Mouse (Mus musculus) heart, postnatal 25 days (tissue): ENCODE data around the gene Gm28043. TPM values are rescaled to one million over a fixed set of nuclear protein-coding genes. Genes with fewer than 3 reads are reported as not detected.
"Not testable (repeated sequence)": the region's sequence is repeated elsewhere in the genome, so short reads cannot be mapped to it uniquely, and the experiment has no call there.

Experiments used
- DNase-seq: peaks from one replicate; pipeline ENCODE4 v3.0.0; 2022; ENCODE audit warnings: low spot score
- intact Hi-C: fragments of 180-260 bp; cut with DNase I; formaldehyde crosslinking; loops from one replicate; pipeline ENCODE4 v1.15.1; 2025
- total RNA-seq, 2 experiments: library from RNA; stranded (reverse); gene quantifications; 2 replicates each; pipeline ENCODE4 v1.2.3; 2021

Gm28043 gene
- 1 to 10 TPM in 1 of 2 experiments, under 1 TPM in 1; 0.68 to 1.2 TPM for total RNA-seq

DNA sequence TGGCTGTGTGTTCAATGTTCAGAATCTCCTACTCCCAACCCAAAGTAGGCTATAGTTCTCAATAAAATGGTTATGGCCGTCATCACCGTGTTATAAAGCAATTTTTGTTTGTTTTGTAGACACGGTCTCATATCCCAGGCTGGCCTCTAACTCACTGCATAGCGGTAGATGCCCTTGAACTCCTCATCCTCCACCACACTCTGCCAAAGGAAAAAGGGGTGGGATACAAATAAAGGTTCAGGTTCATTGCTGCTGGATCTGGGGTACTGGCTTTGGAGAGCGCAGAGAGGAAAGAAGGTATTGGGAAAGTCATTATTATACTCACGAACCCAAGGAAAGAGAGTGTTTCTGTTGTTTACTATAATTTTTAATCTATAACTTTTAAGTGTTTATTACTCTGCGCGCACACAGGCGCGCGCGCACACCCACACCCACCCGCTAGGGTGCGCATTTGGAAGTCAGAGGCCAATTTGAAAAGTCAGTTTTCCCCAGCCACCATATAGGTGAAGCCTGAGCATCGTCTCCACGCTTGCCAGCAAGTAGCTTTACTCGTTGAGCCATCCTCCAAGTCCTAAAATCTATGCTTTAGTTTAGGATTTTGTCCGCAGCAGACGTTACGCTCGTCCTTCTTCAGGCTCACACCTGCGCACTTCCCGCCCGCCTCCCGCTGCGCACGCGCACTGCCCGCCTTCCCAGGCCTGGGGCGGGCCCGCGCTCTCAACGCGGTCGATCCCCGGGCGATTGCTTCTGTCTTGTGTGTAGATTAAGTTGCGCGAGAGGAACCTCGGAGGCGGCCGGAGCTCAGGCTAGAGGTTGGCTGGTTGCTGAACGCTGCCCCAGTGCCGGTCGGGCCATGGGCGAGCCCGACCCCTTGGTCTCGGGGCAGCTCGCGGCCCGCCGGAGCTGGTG is at the start of gene Gm28043, which contains the start of gene Rnf8:
Gene Gm28043 (plus strand): TSS at position 762 of the 909 bp plus-strand sequence.
Gene Rnf8 (plus strand): TSS at position 676 of the 909 bp plus-strand sequence.
- intact Hi-C loops = loop anchor here (2.0 kb wide), 1 partner anchor 46 kb away; the partner anchor contains the start of gene Cmtr1
- peak; percentile 85 for DNase-seq

DNA sequence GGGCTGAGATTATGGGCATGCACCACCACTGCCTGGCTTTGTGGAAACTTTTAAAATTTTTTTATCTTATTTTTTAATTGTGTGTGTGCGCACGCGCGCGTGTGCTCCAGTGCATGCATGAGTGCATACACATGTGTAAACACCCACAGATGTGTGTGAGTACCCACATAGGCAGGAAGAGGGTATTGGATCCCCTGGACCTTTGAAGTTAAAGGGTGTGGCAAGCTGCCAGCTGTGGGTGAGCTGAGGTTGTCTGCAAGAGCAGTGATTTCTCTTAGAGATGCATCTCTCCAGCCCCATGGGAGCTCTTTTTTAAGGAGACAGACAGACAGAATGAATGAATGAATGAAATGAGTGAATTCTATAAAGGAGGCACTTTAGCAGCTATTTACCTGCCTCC is 49.2 kb upstream of the Gm28043 start:
- intact Hi-C loops = no loop called here
- no peak for DNase-seq

DNA sequence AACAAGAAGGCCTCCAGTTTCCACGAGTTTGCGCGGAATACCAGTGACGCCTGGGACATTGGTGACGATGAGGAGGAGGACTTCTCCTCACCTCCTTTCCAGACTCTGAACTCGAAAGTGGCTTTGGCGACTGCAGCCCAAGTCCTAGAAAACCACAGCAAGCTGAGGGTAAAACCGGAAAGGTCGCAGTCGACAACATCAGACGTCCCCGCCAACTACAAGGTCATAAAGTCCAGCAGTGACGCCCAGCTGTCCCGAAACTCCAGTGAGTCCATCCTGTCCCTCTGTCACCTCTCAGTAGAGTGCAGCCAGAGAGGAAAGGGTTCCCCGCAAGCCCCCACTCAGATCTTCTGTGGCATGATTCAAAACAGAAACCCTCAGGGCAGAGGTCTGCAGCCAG is 46.2 kb upstream of the Gm28043 start:
- intact Hi-C loops = no loop called here
- DNase-seq = no peak

DNA sequence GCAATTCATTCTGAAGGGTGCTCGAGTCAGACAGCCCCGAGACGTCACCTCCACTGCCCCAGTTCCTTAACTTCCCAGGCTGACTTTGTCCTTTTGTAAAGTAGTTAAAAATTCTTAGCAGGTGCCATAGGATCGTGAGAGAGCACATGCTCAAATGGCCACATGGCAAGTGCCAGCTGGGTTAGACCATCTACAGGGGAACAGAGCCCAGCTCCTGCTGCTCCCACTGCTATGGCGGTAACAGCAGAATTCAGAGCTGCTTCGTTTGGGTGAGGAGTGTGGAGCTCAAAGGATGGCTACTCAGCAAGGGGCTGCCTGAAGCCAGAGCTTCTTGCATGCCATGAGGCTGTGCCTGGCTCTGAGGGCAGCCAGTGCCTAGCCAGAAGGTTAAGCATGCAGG is 44.8 kb upstream of the Gm28043 start:
- no peak for DNase-seq
- intact Hi-C loops = no loop called here

DNA sequence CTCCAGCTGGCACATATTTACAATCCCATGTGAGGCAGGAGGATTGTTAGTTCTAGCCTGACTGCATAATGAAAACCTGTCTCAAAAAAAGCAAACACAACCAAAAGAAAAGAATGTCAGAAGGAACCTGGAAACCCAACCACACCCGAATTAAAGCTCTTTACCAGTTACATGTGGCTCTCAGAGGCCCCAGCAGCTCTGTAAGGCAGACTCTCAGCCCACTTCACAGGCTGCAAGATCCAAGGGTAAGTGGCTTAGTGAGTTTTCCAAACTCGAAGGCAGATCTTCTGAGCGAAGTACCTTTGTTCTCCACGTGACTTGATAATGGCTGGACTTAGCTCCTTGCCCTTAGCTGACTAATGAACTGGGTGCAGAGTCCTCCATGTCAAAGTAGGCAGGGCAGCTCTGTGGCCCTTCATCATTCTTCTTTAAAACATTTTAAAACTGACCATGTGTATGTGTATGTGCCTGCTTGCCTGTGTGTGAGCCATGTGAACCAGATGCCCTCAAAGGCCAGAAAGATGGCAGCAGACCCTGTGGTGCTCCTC is 35.0 kb upstream of the Gm28043 start:
- intact Hi-C loops = no loop called here

DNA sequence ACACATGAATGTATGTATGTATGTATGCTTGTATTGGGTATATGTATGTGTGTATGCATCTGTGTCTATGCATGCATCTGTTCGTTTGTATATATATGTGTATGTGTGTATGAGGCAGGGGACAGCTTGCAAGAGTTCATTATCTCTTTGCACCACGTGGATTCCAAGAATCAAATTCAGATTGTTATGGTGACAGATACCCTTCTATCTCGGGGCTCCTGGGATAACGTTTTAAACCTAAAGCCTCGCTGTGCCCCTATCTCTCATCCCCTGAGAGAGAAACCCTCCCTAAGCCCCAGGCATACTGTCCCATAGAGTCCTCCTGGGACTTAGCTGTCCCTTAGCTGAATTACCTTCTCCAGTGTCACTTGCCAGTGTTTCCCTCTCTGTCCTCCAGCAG is 31.1 kb upstream of the Gm28043 start:
- intact Hi-C loops = no loop called here
- no peak for DNase-seq

More for the DNA sequence above, 35.0 kb upstream of the Gm28043 start:
- DNase-seq = no peak

DNA sequence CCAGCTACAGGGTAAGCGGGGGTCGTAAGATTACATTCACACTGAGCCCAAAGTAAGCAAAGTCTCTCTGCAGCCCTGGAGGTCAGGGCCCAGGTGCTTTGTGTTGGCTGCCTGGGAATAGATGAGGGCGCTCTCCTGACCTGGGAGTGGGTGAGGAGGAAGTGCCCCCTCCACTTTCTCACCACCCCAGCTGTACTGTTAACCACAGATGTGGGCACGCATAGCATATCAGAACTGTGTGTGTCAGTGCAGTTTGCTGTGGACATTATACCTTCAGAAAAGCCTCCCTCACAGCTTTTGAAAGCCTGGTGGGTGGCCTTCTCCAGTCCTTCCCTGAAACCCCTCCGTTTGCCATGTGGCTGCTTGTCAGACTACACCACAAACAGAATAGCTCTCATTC is 30.4 kb upstream of the Gm28043 start:
- intact Hi-C loops = no loop called here
- DNase-seq = no peak

DNA sequence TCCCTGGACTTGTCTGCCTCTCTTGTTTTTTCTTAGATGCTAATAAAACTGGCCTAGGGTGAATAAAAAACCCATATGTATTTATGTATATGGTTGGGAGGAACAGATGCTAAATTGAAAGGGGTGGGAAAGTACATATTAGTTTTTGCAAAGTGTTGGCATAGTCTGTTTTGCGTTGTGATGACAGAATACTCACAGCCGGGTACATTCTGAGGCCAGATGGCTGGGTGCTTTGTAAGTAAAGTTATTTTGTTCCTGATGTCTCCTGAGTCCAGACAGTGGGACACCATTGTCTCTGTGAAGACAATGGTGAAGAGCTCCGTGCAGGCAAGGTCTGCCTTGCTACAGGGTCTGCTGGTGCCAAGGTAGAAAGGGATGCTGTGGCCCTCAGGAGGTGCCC is 29.9 kb upstream of the Gm28043 start:
- DNase-seq = no peak
- intact Hi-C loops = no loop called here

DNA sequence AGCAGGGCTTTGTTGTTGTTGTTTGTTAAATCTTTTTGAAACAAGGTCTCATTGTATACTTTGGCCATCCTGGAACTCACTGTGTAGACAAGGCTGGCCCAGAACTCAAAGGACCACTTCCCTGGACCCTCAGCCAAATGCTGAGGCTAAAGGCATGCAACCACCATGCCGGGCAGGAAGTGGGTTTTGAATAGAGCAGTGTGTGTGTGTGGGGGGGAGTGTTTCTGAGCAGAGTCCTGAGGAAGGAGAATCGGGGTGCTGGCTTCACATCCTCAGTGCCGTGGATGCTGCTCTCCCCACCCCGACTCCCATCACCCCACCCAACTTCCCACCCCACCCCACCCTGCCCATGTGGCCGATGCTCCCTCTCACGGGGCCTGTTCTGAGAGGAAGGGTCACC is 29.2 kb upstream of the Gm28043 start:
- DNase-seq = no peak
- intact Hi-C loops = no loop called here

DNA sequence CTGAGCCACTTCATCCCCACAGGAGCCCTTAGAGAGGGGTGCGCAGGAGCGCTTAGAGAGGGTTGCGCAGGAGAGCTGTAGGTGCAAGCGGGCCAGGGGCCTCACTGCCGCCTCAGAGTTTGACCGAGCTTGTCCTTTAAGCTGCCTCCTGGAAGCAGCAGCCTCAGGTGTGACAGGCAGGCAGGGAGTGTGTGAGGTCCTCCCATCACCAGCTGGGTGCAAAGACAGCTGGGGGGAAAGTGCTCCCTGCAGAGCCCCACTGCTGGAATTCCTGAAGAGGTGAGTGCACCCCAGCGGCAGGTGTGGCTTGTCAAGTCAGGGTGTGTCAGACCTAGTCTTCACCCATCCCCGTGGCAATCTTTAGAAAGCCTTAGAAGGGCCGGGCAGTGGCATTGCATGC is 27.8 kb upstream of the Gm28043 start:
- intact Hi-C loops = no loop called here
- DNase-seq = no peak

DNA sequence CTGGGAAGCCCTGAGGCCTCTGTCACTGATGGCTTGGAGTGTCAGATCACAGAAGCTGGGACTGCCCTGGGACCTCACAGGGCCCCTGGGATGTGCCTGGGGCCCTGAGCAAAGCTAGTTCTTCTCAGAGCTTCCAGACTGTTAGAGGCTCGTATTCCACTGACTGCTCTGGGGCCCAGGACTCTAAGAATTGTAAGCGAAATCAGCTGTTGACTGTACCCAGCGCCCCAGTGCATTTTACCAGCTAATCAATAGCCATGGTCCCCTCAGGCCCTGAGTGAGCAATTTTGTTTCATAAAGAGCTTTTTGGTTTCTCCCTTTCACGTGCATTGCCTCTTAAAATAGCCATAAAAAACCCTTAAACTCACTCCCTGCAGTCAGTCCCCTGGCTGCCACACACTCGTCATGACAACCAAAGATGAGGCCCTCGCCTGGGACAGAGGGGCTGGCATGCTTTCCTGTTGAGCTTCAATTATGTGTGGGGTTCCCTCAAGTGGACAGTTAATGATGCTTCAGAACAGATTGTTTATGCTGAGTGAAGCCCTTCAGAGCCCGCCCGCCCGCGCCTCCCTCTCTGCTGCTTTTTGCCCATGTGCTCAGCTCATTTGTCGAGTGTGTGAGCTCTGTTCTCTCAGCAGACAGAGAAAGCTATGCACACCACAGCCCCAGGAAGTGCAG is 25.3 kb upstream of the Gm28043 start:
- DNase-seq = no peak
- intact Hi-C loops = no loop called here

DNA sequence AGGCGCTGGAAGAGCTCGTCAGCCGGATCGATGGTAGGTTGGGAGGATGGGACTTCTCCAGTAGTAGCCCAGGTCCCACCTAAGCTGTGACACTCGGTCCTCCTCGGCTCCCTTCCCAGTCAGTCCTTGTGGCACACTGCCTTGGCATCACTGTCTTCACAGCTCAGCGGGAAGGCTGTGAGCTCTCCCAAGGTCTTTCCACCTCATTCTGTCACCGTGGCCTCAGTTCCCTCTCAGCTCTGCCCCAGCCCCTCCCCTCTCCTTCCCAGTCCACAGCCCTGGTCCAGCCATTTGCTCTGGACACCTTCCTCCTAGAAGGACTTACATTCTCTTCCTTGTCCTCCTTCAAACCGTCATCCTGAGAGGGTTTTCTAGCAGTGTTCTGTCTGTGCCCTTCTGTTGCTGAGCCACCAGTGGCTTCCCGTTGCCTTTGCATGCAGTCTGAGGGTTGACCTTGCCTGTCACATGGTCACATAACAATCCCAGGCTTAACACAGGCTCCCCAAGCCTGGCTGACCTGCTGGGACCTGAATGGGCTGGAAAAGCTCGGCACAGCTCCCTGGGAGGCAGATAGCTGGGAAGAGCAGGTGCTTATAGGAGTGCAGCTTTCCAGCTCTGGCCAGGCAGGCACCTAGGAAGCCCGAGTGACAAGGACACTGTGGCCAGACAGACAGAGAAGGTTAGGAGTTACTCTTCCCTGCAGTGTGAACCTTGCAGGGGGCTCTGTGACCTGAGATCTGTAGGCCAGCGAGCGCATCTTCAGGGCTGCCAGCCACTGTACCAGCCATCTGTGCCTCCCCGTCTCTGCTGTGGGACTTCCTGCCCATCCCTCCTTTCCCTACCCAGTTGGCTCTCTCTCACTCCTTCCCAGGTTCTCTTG is 18.5 kb upstream of the Gm28043 start:
- intact Hi-C loops = no loop called here
- no peak for DNase-seq

DNA sequence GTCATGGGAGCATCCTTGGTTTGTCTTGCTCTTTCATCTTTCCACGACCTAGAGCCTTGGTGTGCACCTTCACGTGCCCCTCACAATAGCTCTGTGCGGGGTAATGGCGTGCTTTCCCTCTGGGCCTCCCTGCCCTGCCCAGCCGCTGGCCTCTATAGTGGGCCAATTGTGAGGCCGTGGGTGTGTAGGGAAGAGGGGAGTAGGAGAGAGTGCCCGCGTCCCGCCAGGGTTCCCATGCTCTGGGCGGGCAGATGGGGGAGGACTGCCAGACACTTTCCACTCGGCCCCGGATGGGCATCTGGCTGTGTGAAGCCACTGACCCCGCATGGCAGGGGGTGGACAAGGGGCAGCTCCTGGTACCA is 17.9 kb upstream of the Gm28043 start:
- no peak for DNase-seq
- intact Hi-C loops = no loop called here

DNA sequence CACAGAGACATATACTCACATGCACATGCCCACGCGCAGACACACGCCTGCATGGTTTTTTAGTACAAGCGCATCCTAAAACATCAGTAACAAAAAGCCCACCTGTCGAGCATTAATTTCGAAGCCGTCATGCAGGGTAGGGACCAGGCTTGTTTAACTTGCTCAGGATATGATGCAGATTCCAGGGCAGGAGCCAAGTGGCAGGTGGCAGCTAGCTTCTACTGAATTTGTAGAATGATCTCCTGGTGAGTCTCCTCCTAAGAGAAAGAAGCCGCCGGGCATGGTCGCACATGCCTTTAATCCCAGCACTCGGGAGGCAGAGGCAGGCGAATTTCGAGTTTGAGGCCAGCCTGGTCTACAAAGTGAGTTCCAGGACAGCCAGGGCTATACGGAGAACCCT is 15.6 kb upstream of the Gm28043 start:
- DNase-seq = no peak
- intact Hi-C loops = no loop called here

DNA sequence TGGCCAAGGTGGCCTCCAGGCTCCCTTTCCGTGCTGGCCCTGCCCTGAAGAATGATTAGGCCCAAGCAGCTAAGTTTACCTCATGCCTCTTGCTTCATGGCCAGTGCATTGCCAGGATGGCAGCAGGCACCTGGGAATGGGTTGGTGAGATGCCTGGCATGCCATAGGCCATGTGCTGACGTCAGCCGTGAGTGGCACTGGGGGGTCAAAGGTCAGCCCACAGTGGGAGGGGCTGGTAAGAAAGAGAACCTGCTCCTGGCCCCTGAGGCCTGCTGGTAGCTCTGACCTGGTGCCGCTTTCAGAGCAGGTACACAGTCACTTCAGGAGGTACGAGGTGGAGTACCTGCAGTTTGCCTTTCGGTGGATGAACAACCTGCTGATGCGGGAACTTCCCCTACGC is 15.1 kb upstream of the Gm28043 start:
- DNase-seq = no peak

DNA sequence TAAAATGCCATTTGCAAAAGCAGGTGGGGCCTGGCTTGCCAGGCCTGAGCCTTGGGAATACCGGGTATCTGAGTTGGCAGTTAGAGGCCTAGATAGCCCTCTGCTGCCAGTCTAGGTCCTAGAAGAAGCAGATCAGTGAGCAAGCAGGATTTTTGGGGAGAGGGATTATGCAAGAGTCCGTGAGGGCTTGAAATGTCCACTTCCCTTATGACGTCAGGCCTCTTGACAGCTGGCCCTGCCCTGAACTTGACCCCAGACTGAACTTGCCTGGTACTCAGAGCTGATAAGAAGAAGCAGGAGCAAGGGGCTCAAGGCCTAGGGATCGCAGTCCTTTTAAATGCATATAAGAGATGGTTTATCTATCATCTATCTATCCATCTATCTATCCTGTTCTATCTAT is 13.3 kb upstream of the Gm28043 start:
- intact Hi-C loops = loop anchor here (5.0 kb wide), 1 partner anchor 171 kb away; no protein-coding TSS in a partner anchor
- no peak for DNase-seq

More for the DNA sequence above, 15.1 kb upstream of the Gm28043 start:
- intact Hi-C loops = no loop called here

DNA sequence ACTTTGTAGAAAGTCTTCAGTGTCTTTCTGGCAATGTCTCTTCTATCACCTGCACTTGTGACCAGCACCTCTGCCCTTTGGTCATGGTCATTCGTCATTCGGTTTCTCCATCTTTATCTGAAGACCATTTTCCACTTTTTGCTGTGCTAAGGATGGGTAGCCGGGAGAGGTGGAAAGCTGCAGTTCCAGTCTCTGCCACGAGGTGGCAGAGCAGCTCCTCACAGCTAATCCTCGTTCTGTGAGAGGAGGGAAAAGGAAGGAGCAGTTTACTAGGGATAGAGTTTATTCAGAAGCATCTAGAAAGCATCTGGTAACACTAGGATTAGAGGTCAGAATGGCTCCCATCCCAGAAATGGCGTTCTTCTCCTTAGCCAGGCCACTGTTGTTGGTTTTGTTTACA is 11.4 kb upstream of the Gm28043 start:
- DNase-seq = peak; percentile 26
- intact Hi-C loops = loop anchor here (1.0 to 5.0 kb wide), 2 partner anchors 169 to 279 kb away; no protein-coding TSS in a partner anchor

DNA sequence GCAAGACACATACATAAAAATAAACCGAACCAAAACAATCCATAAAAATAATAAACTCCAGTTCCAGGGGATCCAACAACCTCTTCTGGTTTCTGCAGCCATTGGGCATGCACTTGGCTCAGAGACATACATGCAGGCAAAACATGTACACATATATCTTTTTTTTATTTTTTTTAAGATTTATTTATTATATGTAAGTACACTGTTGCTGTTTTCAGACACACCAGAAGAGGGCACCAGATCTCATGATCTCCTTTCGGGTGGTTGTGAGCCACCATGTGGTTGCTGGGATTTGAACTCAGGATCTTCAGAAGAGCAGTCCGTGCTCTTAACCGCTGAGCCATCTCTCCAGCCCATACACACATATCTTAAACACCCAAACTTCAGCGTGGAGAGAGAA is 1.2 kb upstream of the Gm28043 start:
- intact Hi-C loops, DNase-seq: not testable (repeated sequence)

DNA sequence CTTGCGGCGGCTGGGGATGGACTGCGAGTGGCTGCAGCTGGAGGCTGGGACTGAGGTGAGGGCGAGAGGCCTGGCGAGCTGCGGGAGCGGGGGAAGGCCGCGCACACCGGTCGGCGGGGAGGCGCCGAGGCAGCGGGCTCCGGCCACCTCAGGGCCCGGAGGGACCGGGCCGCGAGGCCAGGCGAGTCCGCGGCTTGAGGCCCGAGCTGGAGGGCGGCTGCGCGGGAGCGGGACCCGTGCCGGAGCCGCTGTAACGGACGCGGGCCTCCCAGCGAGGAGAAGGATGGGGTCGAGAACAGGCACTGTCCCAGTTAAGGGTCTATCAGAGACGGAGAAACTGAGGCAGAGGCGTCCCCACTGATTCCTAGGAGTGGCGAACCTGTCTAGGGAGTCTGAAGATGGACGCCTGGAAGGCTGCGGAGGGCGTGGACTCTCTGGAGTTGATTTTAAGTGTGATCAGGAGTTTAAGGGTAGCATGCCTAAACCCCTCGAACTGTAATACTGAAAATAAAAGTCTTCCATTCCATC is 412 bp downstream of the Gm28043 start:
- DNase-seq = no peak
- intact Hi-C loops = loop anchor here (2.0 kb wide), 1 partner anchor 46 kb away; the partner anchor contains the start of gene Cmtr1
